Mouse (Mus musculus): ENCODE measurements at regions not wholly inside any gene's neighbourhood (a gene's known extent, or its start where the extent isn't known, plus 50 kb on each side); places are given as distances from the start of the nearest gene placed in this dataset.

DNA sequence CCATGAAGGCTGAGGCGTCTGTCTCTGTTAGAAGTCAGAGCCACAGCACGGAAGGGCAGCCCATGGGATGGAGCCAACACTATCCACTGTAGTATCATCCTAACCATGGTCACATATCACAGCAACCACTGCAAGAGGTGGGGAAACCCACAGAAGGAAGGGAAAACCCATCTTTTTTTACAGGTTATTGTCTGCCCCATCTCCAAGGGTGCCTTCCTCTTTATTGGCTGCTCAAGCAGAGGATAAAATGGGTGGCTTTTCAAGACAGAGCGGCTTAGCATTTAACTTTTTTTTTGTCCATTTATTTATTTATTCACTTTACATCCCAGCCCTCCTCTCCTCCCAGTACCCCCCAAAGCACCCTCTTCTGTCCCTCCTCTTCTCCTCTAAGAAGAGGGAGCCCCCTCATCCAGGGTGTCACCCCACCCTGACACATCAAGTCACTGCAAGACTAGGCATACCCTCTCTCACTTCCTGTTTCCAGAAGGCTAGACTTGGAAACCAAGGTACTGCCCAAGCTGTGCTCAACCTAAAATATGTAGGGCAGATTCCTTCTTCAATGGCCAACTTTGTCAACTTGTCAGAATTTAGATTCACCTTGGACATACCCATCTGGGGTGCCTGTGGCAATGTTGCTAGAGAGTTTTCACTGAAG, 51.1 kb upstream of the Egr2 start:
- TF ChIP-seq ELF1 (IDR thresholded peaks at IDR 0.05; ENCODE audit: low read depth, low read length) (no peak), CTCF (conservative IDR thresholded peaks at IDR 0.05 in 1 of 2, IDR thresholded peaks at IDR 0.05 in 1 of 2; ENCODE audit: low read depth in 2 of 2, low read length in 2 of 2) (no peak), BHLHE40 (IDR thresholded peaks at IDR 0.05; ENCODE audit: low read depth, low read length) (peak; percentile 30; the same call in 1 of the 2 replicates), SIN3A (IDR thresholded peaks at IDR 0.05; ENCODE audit: low read length) (peak; percentile 56; the same call in 1 of the 2 replicates), POLR2A (IDR thresholded peaks at IDR 0.05; ENCODE audit: low read depth, low read length) (no peak), TCF12 (IDR thresholded peaks at IDR 0.05; ENCODE audit: low read depth, low read length) (no peak), USF1 (IDR thresholded peaks at IDR 0.05; ENCODE audit: low read depth, low read length) (no peak), MYC (IDR thresholded peaks at IDR 0.05; ENCODE audit: low read depth, low read length) (no peak), CHD2 (IDR thresholded peaks at IDR 0.05; ENCODE audit: low read length) (no peak)
